8 mouse cellular contexts compared by ENCODE assay signal in genomic region chr2:72980337-72981074, GRCm38 (mm10). TPM values are rescaled to one million over a fixed set of nuclear protein-coding genes. Genes with fewer than 3 reads are reported as not detected.
DNase-seq lines count a peak whose midpoint lies in the region; ATAC-seq and TF ChIP-seq lines count a peak whose summit lies in the region.

Sp3 (minus strand) TSS chr2:72980446.

- H3K27me3 ChIP-seq in forebrain, embryonic 10.5 days (ENCODE audit: poor library complexity, severe bottlenecking): no peaks in the 10 kb centered on the region
- H3K27me3 ChIP-seq in heart, embryonic 15.5 days: no peaks in the 10 kb centered on the region
- H3K27me3 ChIP-seq in liver, embryonic 14.5 days (ENCODE audit: control insufficient read depth, insufficient read depth, low read length): no peaks in the 10 kb centered on the region
- H3K27me3 ChIP-seq in neural tube, embryonic 11.5 days (ENCODE audit: control insufficient read depth, insufficient read depth, low read length): no peaks in the 10 kb centered on the region
- no peaks in the 10 kb centered on the region for H3K27me3 ChIP-seq in stomach, postnatal 0 days (ENCODE audit: control insufficient read depth, insufficient read depth, low read length)

- peak within 1 kb of the TSS; percentile 99 for H3K27ac ChIP-seq in forebrain, embryonic 10.5 days
- H3K27ac ChIP-seq in heart, embryonic 15.5 days: peak within 1 kb of the TSS; percentile 100
- peak within 1 kb of the TSS; percentile 93 for H3K27ac ChIP-seq in liver, embryonic 14.5 days
- peak within 1 kb of the TSS; percentile 100 for H3K27ac ChIP-seq in neural tube, embryonic 11.5 days (ENCODE audit: low read depth, low read length)
- H3K27ac ChIP-seq in stomach, postnatal 0 days (replicated peaks): peak within 1 kb of the TSS; percentile 100

- TF ChIP-seq CTCF in liver, embryonic 14.5 days (IDR thresholded peaks at IDR 0.05; ENCODE audit: low read depth): no peak
- no peak for TF ChIP-seq CTCF in stomach, postnatal 0 days (IDR thresholded peaks at IDR 0.05; ENCODE audit: low read depth)

- H3K4me3 ChIP-seq in forebrain, embryonic 10.5 days: peak within 1 kb of the TSS; percentile 71
- H3K4me3 ChIP-seq in heart, embryonic 15.5 days: peak within 1 kb of the TSS; percentile 100
- H3K4me3 ChIP-seq in liver, embryonic 14.5 days (ENCODE audit: insufficient read depth in 1 of 2, low read depth in 2 of 2, low read length in 2 of 2): peak within 1 kb of the TSS; percentile 87 to 92
- peak within 1 kb of the TSS; percentile 96 for H3K4me3 ChIP-seq in neural tube, embryonic 11.5 days (ENCODE audit: low read depth, low read length)
- H3K4me3 ChIP-seq in stomach, postnatal 0 days (ENCODE audit: low read depth, low read length): peak within 1 kb of the TSS; percentile 100

- H3K9me3 ChIP-seq in forebrain, embryonic 10.5 days: no peaks in the 10 kb centered on the region
- no peaks in the 10 kb centered on the region for H3K9me3 ChIP-seq in heart, embryonic 15.5 days (replicated peaks)
- H3K9me3 ChIP-seq in liver, embryonic 14.5 days (ENCODE audit: control insufficient read depth, low read length): no peaks in the 10 kb centered on the region
- H3K9me3 ChIP-seq in neural tube, embryonic 11.5 days (ENCODE audit: control insufficient read depth, low read length): no peaks in the 10 kb centered on the region
- no peaks in the 10 kb centered on the region for H3K9me3 ChIP-seq in stomach, postnatal 0 days (ENCODE audit: control insufficient read depth, low read length)

- peak within 1 kb of the TSS; percentile 71 for H3K4me2 ChIP-seq in heart, embryonic 15.5 days
- H3K4me2 ChIP-seq in liver, embryonic 14.5 days (ENCODE audit: low read depth): peak within 1 kb of the TSS; percentile 83
- peak within 1 kb of the TSS; percentile 70 for H3K4me2 ChIP-seq in neural tube, embryonic 11.5 days (ENCODE audit: low read depth)
- peak within 1 kb of the TSS; percentile 58 for H3K4me2 ChIP-seq in stomach, postnatal 0 days (replicated peaks; ENCODE audit: low read depth)

- peak; percentile 42; the same call in 1 of the 2 replicates for TF ChIP-seq EP300 in liver, embryonic 14.5 days (IDR thresholded peaks at IDR 0.05; ENCODE audit: low read depth)
- TF ChIP-seq EP300 in stomach, postnatal 0 days (optimal IDR thresholded peaks at IDR 0.05): peak; percentile 73

- H3K9ac ChIP-seq in heart, embryonic 15.5 days: peak within 1 kb of the TSS; percentile 99
- peak within 1 kb of the TSS; percentile 99 for H3K9ac ChIP-seq in liver, embryonic 14.5 days (replicated peaks)
- peak within 1 kb of the TSS; percentile 99 for H3K9ac ChIP-seq in neural tube, embryonic 11.5 days (ENCODE audit: low read length)
- peak within 1 kb of the TSS; percentile 100 for H3K9ac ChIP-seq in stomach, postnatal 0 days (ENCODE audit: low read length)

- H3K4me1 ChIP-seq in forebrain, embryonic 10.5 days: peaks cover 32% of the 10 kb centered on the region
- H3K4me1 ChIP-seq in heart, embryonic 15.5 days (replicated peaks): peaks cover 25% of the 10 kb centered on the region
- peaks cover 15 to 16% of the 10 kb centered on the region in 2 experiments for H3K4me1 ChIP-seq in liver, embryonic 14.5 days (replicated peaks; ENCODE audit: control insufficient read depth in 2 of 2, insufficient read depth in 2 of 2, low read length in 1 of 2)
- H3K4me1 ChIP-seq in neural tube, embryonic 11.5 days (ENCODE audit: control insufficient read depth, insufficient read depth, low read length): peaks cover 22% of the 10 kb centered on the region
- H3K4me1 ChIP-seq in stomach, postnatal 0 days (replicated peaks; ENCODE audit: control insufficient read depth, insufficient read depth): no peaks in the 10 kb centered on the region

- DNase-seq in CD8-positive naive resting alpha-beta T cell, adult 2 months (ENCODE audit: low read depth in 2 of 2, low spot score in 2 of 2): peak; percentile 90 to 91
- peak; percentile 90 for DNase-seq in c-Kit-positive CD71-negative TER-119-negative erythroid progenitor cells, embryonic 14.5 days (ENCODE audit: low read depth)
- peak; percentile 97 for DNase-seq in forebrain, embryonic 10.5 days (ENCODE audit: extremely low spot score, low spot score)
- peak; percentile 97 to 99 for DNase-seq in kidney, postnatal 25 days
- peak; percentile 93 to 95 (median 94) for DNase-seq in liver, embryonic 14.5 days (ENCODE audit: low read depth in 3 of 3, low spot score in 3 of 3)
- peak; percentile 98 for DNase-seq in neural tube, embryonic 11.5 days (ENCODE audit: low spot score)
- peak; percentile 98 for DNase-seq in stomach, postnatal 0 days (ENCODE audit: low spot score)

- ATAC-seq in heart, embryonic 15.5 days (replicated peaks; ENCODE audit: insufficient number of reproducible peaks, insufficient read depth, low FRiP score, low read depth): peak; percentile 85
- ATAC-seq in liver, embryonic 14.5 days (ENCODE audit: insufficient read depth): peak; percentile 74
- peak; percentile 85 for ATAC-seq in neural tube, embryonic 11.5 days (ENCODE audit: insufficient read depth, low FRiP score, low TSS enrichment)
- ATAC-seq in stomach, postnatal 0 days (ENCODE audit: low FRiP score, low TSS enrichment): peak; percentile 90

- peaks cover 13% of the 10 kb centered on the region for H3K36me3 ChIP-seq in forebrain, embryonic 10.5 days (replicated peaks)
- 0 out of 2 replicates have a peak, but pooled peaks cover 3% of the 10 kb centered on the region for H3K36me3 ChIP-seq in heart, embryonic 15.5 days
- H3K36me3 ChIP-seq in liver, embryonic 14.5 days (replicated peaks; ENCODE audit: control insufficient read depth, insufficient read depth, low read depth): peaks cover 9% of the 10 kb centered on the region
- no peaks in the 10 kb centered on the region for H3K36me3 ChIP-seq in neural tube, embryonic 11.5 days (ENCODE audit: control insufficient read depth, insufficient read depth, low read length)
- H3K36me3 ChIP-seq in stomach, postnatal 0 days (ENCODE audit: control insufficient read depth, insufficient read depth, low read length): no peaks in the 10 kb centered on the region

- WGBS in forebrain, embryonic 10.5 days: under 1% methylated on average over 61 of the region's 64 CpGs
- WGBS in heart, embryonic 15.5 days: under 1% methylated on average over 63 of the region's 64 CpGs
- under 1% methylated on average over 64 of the region's 64 CpGs for WGBS in liver, embryonic 14.5 days (ENCODE audit: insufficient replicate concordance)
- WGBS in neural tube, embryonic 11.5 days: under 1% methylated on average over 64 of the region's 64 CpGs
- WGBS in stomach, postnatal 0 days: 0% methylated on average over 63 of the region's 64 CpGs

RNA-seq across cellular contexts. Expression of gene Sp3, which starts in this region (rescaled TPM):
- 46.4 and 47.5 TPM in 2 replicates for polyA plus RNA-seq in forebrain, embryonic 10.5 days (2016; fragmentation: Nextera tagmentation; extraction: Ambion mirVana)
- polyA plus RNA-seq in heart, embryonic 15.5 days (2015; fragmentation: Nextera tagmentation; extraction: Ambion mirVana): 31.3 and 35.5 TPM in 2 replicates
- polyA plus RNA-seq in liver, embryonic 14.5 days (2012; rRNA removed): 13.1 and 19.0 TPM in 2 replicates
- polyA plus RNA-seq in liver, embryonic 14.5 days (2014; fragmentation: Nextera tagmentation; extraction: Ambion mirVana): 35.0 and 36.2 TPM in 2 replicates
- 65.8 and 67.3 TPM in 2 replicates for polyA plus RNA-seq in neural tube, embryonic 11.5 days (2014; fragmentation: Nextera tagmentation; extraction: Ambion mirVana)
- 24.3 and 25.7 TPM in 2 replicates for polyA plus RNA-seq in stomach, postnatal 0 days (2015; fragmentation: Nextera tagmentation; extraction: Ambion mirVana)

Comparison
In these comparisons a context has a peak if more than half of its experiments do, and no peak if none do; other contexts are left out.
1. Peak in every context shown above with its lines: DNase-seq, ATAC-seq, H3K4me3 ChIP-seq and H3K27ac ChIP-seq.